ENCODE assay signal across 30 mouse cellular contexts in genomic region chr9:64938535-64938934, GRCm38 (mm10). TPM values are rescaled to one million over a fixed set of nuclear protein-coding genes. Genes with fewer than 3 reads are reported as not detected.
DNase-seq lines count a peak whose midpoint lies in the region; ATAC-seq and TF ChIP-seq lines count a peak whose summit lies in the region.
"Had no signal": no experiment of that assay in that cellular context is flagged by ENCODE, and none has a peak within 500 bp of the region (broad histone marks: within the 10 kb centered on the region; RNA-seq: fewer than 3 reads in every experiment).

No protein-coding gene starts in this region.

- peak; percentile 86 for ATAC-seq in liver, embryonic 11.5 days (replicated peaks; ENCODE audit: low FRiP score)
- no peak for ATAC-seq in liver, postnatal 0 days
- ATAC-seq: activated CD4-positive, CD25-positive, alpha-beta regulatory T cell, adult 4 months; intestine, embryonic 15.5 days had no signal

- H3K27me3 ChIP-seq in heart, embryonic 10.5 days (ENCODE audit: insufficient read depth, poor library complexity, severe bottlenecking) = peaks cover 12% of the 10 kb centered on the region; the same call in 1 of the 2 replicates
- peaks cover 4% of the 10 kb centered on the region; the same call in 1 of the 2 replicates for H3K27me3 ChIP-seq in liver, embryonic 11.5 days (replicated peaks; ENCODE audit: control insufficient read depth, insufficient read depth, low read length)
- H3K27me3 ChIP-seq in liver, postnatal 0 days (ENCODE audit: insufficient read depth, low read length) = no peaks in the 10 kb centered on the region
- H3K27me3 ChIP-seq: embryonic facial prominence, embryonic 15.5 days; hindbrain, embryonic 15.5 days; intestine, embryonic 15.5 days; lung, embryonic 15.5 days; neural tube, embryonic 15.5 days; stomach, embryonic 15.5 days had no signal

- no peak overlapping the region for H3K4me3 ChIP-seq in heart, embryonic 10.5 days
- H3K4me3 ChIP-seq in liver, embryonic 11.5 days (ENCODE audit: low read depth, low read length) = peak overlapping the region; percentile 40
- no peak overlapping the region for H3K4me3 ChIP-seq in liver, postnatal 0 days (ENCODE audit: low read depth, low read length)
- H3K4me3 ChIP-seq: embryonic facial prominence, embryonic 15.5 days; forebrain, embryonic 10.5 days; heart, embryonic 12.5 days; hindbrain, embryonic 15.5 days; intestine, embryonic 15.5 days; lung, embryonic 15.5 days; neural tube, embryonic 15.5 days; stomach, embryonic 15.5 days had no signal

- no peaks in the 10 kb centered on the region for H3K9me3 ChIP-seq in heart, embryonic 10.5 days
- H3K9me3 ChIP-seq in liver, embryonic 11.5 days (ENCODE audit: control insufficient read depth, low read length) = no peaks in the 10 kb centered on the region
- no peaks in the 10 kb centered on the region for H3K9me3 ChIP-seq in liver, postnatal 0 days (ENCODE audit: low read length)
- H3K9me3 ChIP-seq: embryonic facial prominence, embryonic 15.5 days; forebrain, embryonic 10.5 days; G1E; heart, embryonic 12.5 days; hindbrain, embryonic 15.5 days; intestine, embryonic 15.5 days; lung, embryonic 15.5 days; neural tube, embryonic 15.5 days; stomach, embryonic 15.5 days had no signal

- 29% methylated on average over 5 of the region's 5 CpGs for WGBS in heart, embryonic 10.5 days
- 35% methylated on average over 5 of the region's 5 CpGs for WGBS in liver, embryonic 11.5 days
- WGBS in liver, postnatal 0 days (ENCODE audit: insufficient replicate concordance) = 25% methylated on average over 5 of the region's 5 CpGs

- peaks cover 50% of the 10 kb centered on the region for H3K4me1 ChIP-seq in heart, embryonic 10.5 days
- H3K4me1 ChIP-seq in liver, embryonic 11.5 days (replicated peaks; ENCODE audit: control insufficient read depth, insufficient read depth, low read length) = peaks cover 31% of the 10 kb centered on the region
- H3K4me1 ChIP-seq in liver, postnatal 0 days (ENCODE audit: insufficient read depth) = peaks cover 16% of the 10 kb centered on the region
- H3K4me1 ChIP-seq: hindbrain, embryonic 15.5 days; neural tube, embryonic 15.5 days; stomach, embryonic 15.5 days had no signal

- peak overlapping the region; percentile 60 for H3K4me2 ChIP-seq in liver, embryonic 11.5 days
- peak overlapping the region; percentile 42 for H3K4me2 ChIP-seq in liver, postnatal 0 days (ENCODE audit: low read depth, low read length)
- H3K4me2 ChIP-seq: embryonic facial prominence, embryonic 15.5 days; heart, embryonic 12.5 days; hindbrain, embryonic 15.5 days; intestine, embryonic 15.5 days; lung, embryonic 15.5 days; midbrain, embryonic 11.5 days; neural tube, embryonic 15.5 days; stomach, embryonic 15.5 days had no signal

- no peak for TF ChIP-seq EP300 in liver, postnatal 0 days (IDR thresholded peaks at IDR 0.05; ENCODE audit: low read depth)

- H3K27ac ChIP-seq in heart, embryonic 10.5 days = peak overlapping the region; percentile 36; the same call in 1 of the 2 replicates
- H3K27ac ChIP-seq in liver, embryonic 11.5 days (ENCODE audit: low read depth, low read length) = peak overlapping the region; percentile 81
- H3K27ac ChIP-seq in liver, postnatal 0 days (ENCODE audit: low read depth) = no peak overlapping the region
- H3K27ac ChIP-seq: embryonic facial prominence, embryonic 15.5 days; forebrain, embryonic 10.5 days; hindbrain, embryonic 15.5 days; intestine, embryonic 15.5 days; lung, embryonic 15.5 days; neural tube, embryonic 15.5 days; stomach, embryonic 15.5 days had no signal

- no peak for DNase-seq in heart, embryonic 10.5 days (ENCODE audit: low spot score)
- no peak for DNase-seq in heart, postnatal 10 days
- DNase-seq in MEL-GATA-1-ER (ENCODE audit: extremely low read depth, low read depth) = peak; percentile 86
- DNase-seq in liver, embryonic 11.5 days (ENCODE audit: low spot score) = no peak
- no peak for DNase-seq in liver, postnatal 0 days
- no peak for DNase-seq in left cerebral cortex, postnatal 25 days (ENCODE audit: low spot score in 2 of 2)
- DNase-seq in cerebellum, adult 9-11 months = no peak
- no peak for DNase-seq in left cerebral cortex, adult 18-20 months (ENCODE audit: low spot score in 2 of 2)
- DNase-seq: adrenal gland, adult 8-10 months; B cell, adult 2 months; cerebellum, adult 2 months; cerebellum, postnatal 36 days; heart, postnatal 36 days; kidney, adult 9 months; kidney, postnatal 14 days; layer of hippocampus, postnatal 36 days; lung, postnatal 36 days; right cerebral cortex, adult 18-20 months; thymus, postnatal 25 days had no signal

- TF ChIP-seq CTCF in liver, postnatal 0 days (IDR thresholded peaks at IDR 0.05; ENCODE audit: low read depth) = no peak

- intact Hi-C loops in heart, postnatal 10 days (cut with DNase I) = no loop called here
- intact Hi-C loops in left cerebral cortex, postnatal 25 days (cut with DNase I) = loop anchor here (5.0 to 10.0 kb wide), 2 partner anchors 166 to 754 kb away; no protein-coding TSS in a partner anchor

- H3K9ac ChIP-seq in liver, embryonic 11.5 days (ENCODE audit: low read depth, low read length) = peak overlapping the region; percentile 55
- H3K9ac ChIP-seq in liver, postnatal 0 days (replicated peaks) = 0 out of 2 replicates have a peak overlapping the region, but pooled peaks have one; percentile 7
- H3K9ac ChIP-seq: embryonic facial prominence, embryonic 15.5 days; heart, embryonic 12.5 days; hindbrain, embryonic 15.5 days; intestine, embryonic 15.5 days; lung, embryonic 15.5 days; neural tube, embryonic 15.5 days; stomach, embryonic 15.5 days had no signal

- H3K36me3 ChIP-seq in heart, embryonic 10.5 days = no peaks in the 10 kb centered on the region
- H3K36me3 ChIP-seq in liver, embryonic 11.5 days (ENCODE audit: control insufficient read depth, insufficient read depth, low read length) = no peaks in the 10 kb centered on the region
- H3K36me3 ChIP-seq in liver, postnatal 0 days (replicated peaks; ENCODE audit: insufficient read depth, low read length) = no peaks in the 10 kb centered on the region
- H3K36me3 ChIP-seq: embryonic facial prominence, embryonic 15.5 days; forebrain, embryonic 10.5 days; G1E; heart, embryonic 12.5 days; hindbrain, embryonic 15.5 days; intestine, embryonic 15.5 days; lung, embryonic 15.5 days; neural tube, embryonic 15.5 days; stomach, embryonic 15.5 days had no signal

RNA-seq across cellular contexts. Expression of gene Slc24a1, which starts 12.9 kb away (rescaled TPM):
- polyA plus RNA-seq in heart, embryonic 10.5 days (2016; fragmentation: Nextera tagmentation; extraction: Ambion mirVana) = 0.08 and 0.09 TPM in 2 replicates
- under 1 TPM; 0.07 to 0.22 TPM for total RNA-seq in heart, postnatal 10 days (2021)
- 0.04 and 0.12 TPM in 2 replicates for polyA plus RNA-seq in liver, embryonic 11.5 days (2014; fragmentation: Nextera tagmentation; extraction: Ambion mirVana)
- 0.02 and 0.04 TPM in 2 replicates for polyA plus RNA-seq in liver, postnatal 0 days (2015; fragmentation: Nextera tagmentation; extraction: Ambion mirVana)
- total RNA-seq in left cerebral cortex, postnatal 25 days (2021) = under 1 TPM; 0.14 to 0.18 TPM
- under 1 TPM; 0.07 to 0.16 TPM for total RNA-seq in left cerebral cortex, adult 18-20 months (2021)
- total RNA-seq: adrenal gland, adult 8-10 months; layer of hippocampus, postnatal 36 days had no signal
- polyA plus RNA-seq: G1E; midbrain, embryonic 11.5 days had no signal

RNA-seq across cellular contexts. Expression of gene Ints14, which starts 22.2 kb away (rescaled TPM):
- 55.4 and 58.3 TPM in 2 replicates for polyA plus RNA-seq in heart, embryonic 10.5 days (2016; fragmentation: Nextera tagmentation; extraction: Ambion mirVana)
- 10 to 100 TPM; 25.7 to 27.0 TPM for total RNA-seq in heart, postnatal 10 days (2021)
- 58.4 and 69.8 TPM in 2 replicates for polyA plus RNA-seq in liver, embryonic 11.5 days (2014; fragmentation: Nextera tagmentation; extraction: Ambion mirVana)
- 10.5 and 11.1 TPM in 2 replicates for polyA plus RNA-seq in liver, postnatal 0 days (2015; fragmentation: Nextera tagmentation; extraction: Ambion mirVana)
- total RNA-seq in left cerebral cortex, postnatal 25 days (2021) = 10 to 100 TPM; 22.4 to 23.7 TPM
- total RNA-seq in left cerebral cortex, adult 18-20 months (2021) = 10 to 100 TPM; 18.5 to 18.8 TPM
